Mouse (Mus musculus): ENCODE results near the gene Gm21319. TPM values are rescaled to one million over a fixed set of nuclear protein-coding genes. Genes with fewer than 3 reads are reported as not detected.
"Not testable (repeated sequence)": the region's sequence is repeated elsewhere in the genome, so short reads cannot be mapped to it uniquely, and the experiment has no call there.

The Gm21319 gene
- total RNA-seq (2021) (not detected), polyA plus RNA-seq (2012; rRNA removed) (not detected in 2 replicates)
- long read RNA-seq, result 0 reads

DNA sequence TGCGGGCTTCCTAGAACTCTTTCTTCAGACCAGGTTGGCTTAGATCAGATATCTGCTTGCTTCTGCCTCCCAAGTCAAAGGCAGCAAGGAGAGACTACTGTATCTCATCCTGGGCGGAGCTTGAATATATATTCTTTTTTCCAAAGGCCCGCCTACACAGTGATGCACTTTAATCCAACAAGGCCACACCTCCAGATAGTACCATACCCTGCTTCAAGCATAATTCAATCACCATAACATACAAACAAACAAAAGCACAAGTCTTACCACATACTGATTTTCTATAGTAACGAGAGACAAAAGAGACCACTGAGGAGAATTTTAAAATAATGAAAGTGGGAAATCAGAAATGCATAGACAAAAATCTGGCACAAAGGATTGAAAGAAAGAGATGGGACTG lies at the start of gene Gm21319:
Gm21319 (minus strand) TSS at position 101 of the 400 bp plus-strand sequence.
- not testable (repeated sequence) for DNase-seq

DNA sequence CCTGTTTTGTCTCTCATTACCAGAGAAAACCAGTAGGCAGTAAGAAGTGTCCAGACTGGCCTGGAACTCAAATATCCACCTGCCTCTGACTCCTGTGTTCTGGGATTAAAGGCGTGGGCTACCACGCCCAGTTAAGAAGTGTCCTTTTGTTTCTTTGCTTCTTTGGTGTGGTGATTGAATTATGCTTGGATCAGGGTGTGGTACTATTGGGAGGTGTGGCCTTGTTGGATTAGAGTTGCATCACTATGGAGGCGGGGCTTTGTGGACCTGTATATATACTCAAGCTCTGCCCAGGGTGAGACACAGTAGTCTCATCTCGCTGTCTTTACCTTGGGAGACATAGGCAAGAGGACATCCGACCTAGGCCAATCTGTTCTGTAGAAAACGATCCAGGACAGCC lies 40.7 kb upstream of the Gm21319 start, which contains the start of gene BB287469:
BB287469 (plus strand) TSS at position 301 of the 400 bp plus-strand sequence.
- DNase-seq, result not testable (repeated sequence)

DNA sequence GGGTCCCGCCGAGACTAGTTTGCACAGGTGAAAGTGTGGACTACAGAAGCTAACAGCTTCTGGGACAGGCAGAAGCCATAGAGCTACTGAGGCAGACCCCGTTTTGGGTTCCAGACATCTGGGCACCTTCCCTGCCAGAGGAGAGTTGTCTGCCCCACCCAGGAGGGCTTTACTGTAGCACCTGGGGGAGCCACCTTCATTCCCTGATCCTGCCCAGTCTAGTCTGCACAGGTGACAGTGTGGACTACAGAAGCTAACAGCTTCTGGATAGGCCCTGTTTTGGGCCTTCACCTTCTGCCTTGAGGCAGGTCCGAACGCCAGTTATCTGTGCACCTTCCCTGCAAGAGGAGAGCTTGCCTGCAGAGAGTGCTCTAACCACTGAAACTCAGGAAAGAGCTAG lies 22.4 kb upstream of the Gm21319 start:
- DNase-seq, result not testable (repeated sequence)

DNA sequence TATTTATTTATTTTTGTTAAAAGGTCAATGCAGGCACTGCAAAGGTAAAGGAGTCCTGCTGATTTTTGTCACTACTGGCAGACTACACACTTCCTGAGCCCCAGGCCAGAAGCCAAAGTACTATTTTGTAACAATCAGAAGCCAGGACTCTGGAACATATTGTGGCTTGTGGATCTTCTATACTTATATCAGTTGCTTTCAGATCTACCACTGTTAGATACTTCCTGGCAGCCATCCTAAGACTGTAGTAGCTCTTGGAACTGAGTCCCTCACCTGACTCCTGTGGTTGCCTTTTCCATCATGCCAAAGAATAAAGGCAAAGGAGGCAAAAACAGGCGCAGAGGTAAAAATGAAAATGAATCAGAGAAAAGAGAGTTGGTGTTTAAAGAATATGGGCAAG lies 19.7 kb upstream of the Gm21319 start, which contains the start of gene Gm21936:
Gm21936 (plus strand) TSS at position 301 of the 400 bp plus-strand sequence.
- not testable (repeated sequence) for DNase-seq

Other genes starting within 250 kb of the Gm21319 start
- not detected for gene Oog1, start 173.1 kb downstream of the Gm21319 start, total RNA-seq (2021)
- not detected in 2 replicates for gene Oog1, start 173.1 kb downstream of the Gm21319 start, polyA plus RNA-seq (2012; rRNA removed)
- not detected for gene Gm4027, start 156.9 kb downstream of the Gm21319 start, total RNA-seq (2021)
- not detected in 2 replicates for gene Gm4027, start 156.9 kb downstream of the Gm21319 start, polyA plus RNA-seq (2012; rRNA removed)
- not detected for gene Gm16381, start 131.1 kb downstream of the Gm21319 start, total RNA-seq (2021)
- gene Gm16381, start 131.1 kb downstream of the Gm21319 start, polyA plus RNA-seq (2012; rRNA removed), result not detected in 2 replicates
- gene Gm21936, start 19.8 kb upstream of the Gm21319 start, total RNA-seq (2021), result not detected
- gene Gm21936, start 19.8 kb upstream of the Gm21319 start, polyA plus RNA-seq (2012; rRNA removed), result not detected in 2 replicates
- gene BB287469, start 40.8 kb upstream of the Gm21319 start, total RNA-seq (2021), result not detected
- not detected in 2 replicates for gene BB287469, start 40.8 kb upstream of the Gm21319 start, polyA plus RNA-seq (2012; rRNA removed)
- gene Gm2001, start 66.6 kb upstream of the Gm21319 start, total RNA-seq (2021), result not detected
- gene Gm2001, start 66.6 kb upstream of the Gm21319 start, polyA plus RNA-seq (2012; rRNA removed), result not detected in 2 replicates
- gene Gm2016, start 98.3 kb upstream of the Gm21319 start, total RNA-seq (2021), result not detected
- gene Gm2016, start 98.3 kb upstream of the Gm21319 start, polyA plus RNA-seq (2012; rRNA removed), result not detected in 2 replicates
- gene Gm2022, start 119.6 kb upstream of the Gm21319 start, total RNA-seq (2021), result not detected
- gene Gm2022, start 119.6 kb upstream of the Gm21319 start, polyA plus RNA-seq (2012; rRNA removed), result not detected in 2 replicates
- not detected for gene Gm2035, start 144.1 kb upstream of the Gm21319 start, total RNA-seq (2021)
- not detected in 2 replicates for gene Gm2035, start 144.1 kb upstream of the Gm21319 start, polyA plus RNA-seq (2012; rRNA removed)
- gene Gm2042, start 178.3 kb upstream of the Gm21319 start, total RNA-seq (2021), result not detected
- not detected in 2 replicates for gene Gm2042, start 178.3 kb upstream of the Gm21319 start, polyA plus RNA-seq (2012; rRNA removed)
- not detected for gene Gm2075, start 236.1 kb upstream of the Gm21319 start, total RNA-seq (2021)
- not detected in 2 replicates for gene Gm2075, start 236.1 kb upstream of the Gm21319 start, polyA plus RNA-seq (2012; rRNA removed)
- not detected for gene Gm6803, start 243.0 kb upstream of the Gm21319 start, total RNA-seq (2021)
- not detected in 2 replicates for gene Gm6803, start 243.0 kb upstream of the Gm21319 start, polyA plus RNA-seq (2012; rRNA removed)